Mouse (Mus musculus) subcutaneous adipose tissue, adult 2 months (tissue): ENCODE results near the gene Brix1. TPM values are rescaled to one million over a fixed set of nuclear protein-coding genes. Genes with fewer than 3 reads are reported as not detected.

Source experiments
- polyA plus RNA-seq: library from polyadenylated mRNA; depleted of rRNA; stranded (reverse); fragments of >200 nt; gene quantifications from 2 replicates; pipeline ENCODE4 v1.2.3, GENCODE M21; 2012; ENCODE audit warnings: low replicate concordance; rRNA removed

The Brix1 gene
- polyA plus RNA-seq, result 2.1 and 3.8 TPM in 2 replicates

DNA sequence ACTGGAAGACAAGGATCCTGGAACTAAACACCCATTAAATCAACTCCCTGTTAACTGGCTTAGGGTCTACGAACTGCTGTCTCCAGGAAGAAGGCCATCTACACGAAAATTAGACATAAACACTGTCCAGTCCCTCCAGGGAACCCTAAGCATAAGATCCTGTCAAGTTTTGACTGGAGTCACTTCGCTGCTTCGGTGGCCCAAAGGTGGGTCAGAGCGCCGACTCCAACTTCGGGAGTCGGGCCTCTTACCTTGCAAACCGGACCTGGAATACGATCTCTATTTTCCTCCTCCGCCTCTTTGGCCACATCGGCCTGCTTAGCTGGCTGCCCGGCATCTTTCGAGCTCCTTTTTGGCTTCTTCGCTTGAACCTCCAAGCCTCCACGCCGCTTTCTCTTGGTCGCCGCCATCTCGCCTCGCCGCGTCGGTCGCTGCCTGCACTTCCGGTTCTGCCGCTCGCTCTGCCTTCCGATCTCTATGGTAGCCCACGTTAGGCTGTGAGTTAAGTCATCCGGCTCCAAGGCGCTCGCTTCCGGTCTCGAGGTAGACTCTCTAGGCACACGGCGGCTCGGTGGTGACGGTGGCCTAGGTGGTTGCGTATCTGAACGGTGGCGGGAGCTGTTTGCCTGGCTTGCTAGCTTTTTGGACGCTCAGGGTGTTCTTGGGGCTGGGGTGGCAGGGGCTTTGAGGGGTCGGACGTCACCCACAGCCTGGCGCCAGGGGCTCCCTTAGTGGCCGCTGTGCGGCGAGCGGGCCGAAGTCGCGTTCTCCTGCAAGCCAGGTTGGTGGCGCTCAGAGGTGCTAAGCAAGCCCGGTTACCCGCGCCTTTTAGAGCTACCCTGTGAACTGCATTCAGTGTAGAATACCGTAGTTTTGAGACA lies at the start of gene Brix1, which contains the start of gene Rad1:
Gene Brix1, minus strand, starts transcription at position 464 of the 881 bp plus-strand sequence.
Gene Rad1, plus strand, starts transcription at position 535 of the 881 bp plus-strand sequence.

DNA sequence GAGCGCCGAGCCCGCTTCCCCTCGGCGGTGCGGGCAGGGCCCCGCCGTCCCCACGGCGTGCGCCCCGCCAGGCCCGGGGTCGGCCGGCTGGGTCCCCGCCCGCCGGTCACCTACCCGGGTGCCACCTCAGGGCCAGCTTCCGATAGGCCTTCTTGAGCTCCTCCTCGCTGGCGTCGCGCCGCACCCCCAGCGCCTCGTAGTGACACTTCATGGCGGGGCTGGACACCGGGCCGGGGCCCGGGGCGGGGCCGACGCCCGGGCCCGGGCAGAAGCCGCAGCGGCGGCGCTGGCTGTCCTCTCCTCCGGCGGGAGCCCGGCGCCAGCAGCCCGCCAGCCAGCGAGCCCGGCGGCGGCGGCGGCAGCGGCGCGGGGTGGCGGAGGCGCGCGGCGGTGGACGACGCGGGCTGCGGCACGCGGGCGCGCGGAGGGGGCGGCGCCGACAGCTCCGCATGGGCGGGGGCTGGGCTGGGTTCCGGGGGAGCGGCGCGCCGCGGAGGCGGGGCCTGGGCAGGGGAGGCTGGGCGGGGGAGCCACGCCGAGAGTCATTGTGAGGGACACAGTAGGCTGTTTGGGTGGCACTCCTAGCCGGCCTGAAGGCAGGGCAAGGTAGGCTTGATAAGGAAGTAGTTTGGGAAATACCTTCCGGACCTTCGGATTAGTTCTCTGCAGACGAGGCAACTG lies 15.5 kb downstream of the Brix1 start, which contains the start of gene Dnajc21:
Gene Dnajc21, minus strand, starts transcription at position 366 of the 681 bp plus-strand sequence.

Other genes with a start within 250 kb of the Brix1 start
- not detected in 2 replicates for gene Gm21973, start 160.6 kb downstream of the Brix1 start, polyA plus RNA-seq
- gene Agxt2, start 127.4 kb downstream of the Brix1 start, polyA plus RNA-seq, result 0.14 TPM in 1 of 2 replicates, not detected in the other
- gene Dnajc21, start 15.4 kb downstream of the Brix1 start, polyA plus RNA-seq, result 1.0 and 1.7 TPM in 2 replicates
- 6.2 and 12.5 TPM in 2 replicates for gene Rad1, start 71 bp upstream of the Brix1 start, polyA plus RNA-seq
- gene Ttc23l, start 72.7 kb upstream of the Brix1 start, polyA plus RNA-seq, result not detected in 2 replicates
- gene Rai14, start 228.7 kb upstream of the Brix1 start, polyA plus RNA-seq, result 2.7 and 5.1 TPM in 2 replicates